Mouse (Mus musculus) forebrain, postnatal 0 days (tissue): ENCODE results near the gene Nos1ap. TPM values are rescaled to one million over a fixed set of nuclear protein-coding genes. Genes with fewer than 3 reads are reported as not detected.

ENCODE experiments used
- ATAC-seq: fragments of 200-750 bp; cut with Nextera tagmentation; 2 replicates; pipeline ENCODE4 v1.8.0; 2017; ENCODE audit warnings: mild to moderate bottlenecking, moderate library complexity
- DNase-seq: peaks from one replicate; pipeline ENCODE4 v3.0.0-alpha.2; 2015
- H3K27ac ChIP-seq: fragments of 300-500 bp; sonication (generic); 2 replicates; pipeline ENCODE4 v1.5.1; 2014; ENCODE audit warnings: low read depth, mild to moderate bottlenecking, antibody characterized with exemption, low read length, moderate library complexity, mixed read lengths
- H3K27me3 ChIP-seq: fragments of 300-500 bp; sonication (generic); 2 replicates; pipeline ENCODE4 v1.6.1; 2014; ENCODE audit warnings: mild to moderate bottlenecking, low read length, mixed read lengths; ENCODE audit not compliant: insufficient read depth
- H3K36me3 ChIP-seq: fragments of 300-500 bp; sonication (generic); 2 replicates; pipeline ENCODE4 v1.6.1; 2014; ENCODE audit warnings: mild to moderate bottlenecking, moderate library complexity; ENCODE audit not compliant: insufficient read depth
- H3K4me1 ChIP-seq: fragments of 300-500 bp; sonication (generic); 2 replicates; pipeline ENCODE4 v1.6.1; 2014; ENCODE audit warnings: antibody characterized with exemption; ENCODE audit not compliant: insufficient read depth
- H3K4me2 ChIP-seq: fragments of 300-500 bp; sonication (generic); 2 replicates; pipeline ENCODE4 v1.6.1; 2014; ENCODE audit warnings: low read depth, mild to moderate bottlenecking, moderate library complexity
- H3K4me3 ChIP-seq: fragments of 300-500 bp; sonication (generic); 2 replicates; pipeline ENCODE4 v1.5.1; 2014; ENCODE audit warnings: low read depth, low read length, mixed read lengths
- H3K9ac ChIP-seq: fragments of 300-500 bp; sonication (generic); 2 replicates; pipeline ENCODE4 v1.6.1; 2014; ENCODE audit warnings: mild to moderate bottlenecking
- H3K9me3 ChIP-seq: fragments of 300-500 bp; sonication (generic); 2 replicates; pipeline ENCODE4 v1.6.1; 2016; ENCODE audit warnings: low read length
- CTCF ChIP-seq: sonication (generic); IDR thresholded peaks from 2 replicates; pipeline ENCODE4 v1.5.1; 2016; ENCODE audit warnings: antibody characterized with exemption, control low read depth, low read depth
- WGBS: fragments of 180-500 bp; shearing (Covaris S2); extraction: QIAGEN DNeasy Blood & Tissue Kit; methylation state at CpG from one replicate; pipeline ENCODE4 v1.1.7; 2014; 5-methylcytosine and 5-hydroxymethylcytosine counted together
- polyA plus RNA-seq: library from polyadenylated mRNA; unstranded; fragments of >200 nt; fragmentation: Nextera tagmentation; extraction: Ambion mirVana; gene quantifications from 2 replicates; pipeline ENCODE4 v1.2.1, GENCODE M21; 2015
- total RNA-seq: library from RNA; depleted of rRNA; stranded (reverse); fragments of >200 nt; gene quantifications from 2 replicates; pipeline ENCODE4 v1.2.3, GENCODE M21; 2014

The Nos1ap gene
- total and polyA plus RNA-seq, 2 experiments from 2014 or later = 12.4 to 14.8 TPM

- no peak overlapping the region for H3K4me3 ChIP-seq
- ATAC-seq = no peak
- DNase-seq = no peak
These were observed 58.4 kb downstream of the Nos1ap start for GRCm38 (mm10) chr1:170531286-170531685.

GRCm38 (mm10) chr1:170530456-170530855 is 59.2 kb downstream of the Nos1ap start:
- TF ChIP-seq CTCF = no peak
- DNase-seq (no peak), ATAC-seq (no peak)
- Histone ChIP-seq H3K27ac (no peak overlapping the region), H3K9me3 (no peaks in the 10 kb centered on the region), H3K36me3 (no peaks in the 10 kb centered on the region), H3K4me2 (no peak overlapping the region), H3K27me3 (no peaks in the 10 kb centered on the region), H3K4me1 (no peaks in the 10 kb centered on the region), H3K9ac (no peak overlapping the region), H3K4me3 (no peak overlapping the region)
- WGBS = 76% methylated on average over 4 of the region's 4 CpGs

More at GRCm38 (mm10) chr1:170531286-170531685, 58.4 kb downstream of the Nos1ap start:
- Histone ChIP-seq H3K4me1 (no peaks in the 10 kb centered on the region), H3K9ac (no peak overlapping the region), H3K27ac (no peak overlapping the region), H3K9me3 (no peaks in the 10 kb centered on the region), H3K36me3 (no peaks in the 10 kb centered on the region), H3K4me2 (no peak overlapping the region), H3K27me3 (no peaks in the 10 kb centered on the region)
- no peak for TF ChIP-seq CTCF
- WGBS = 81% methylated on average over 2 of the region's 2 CpGs

- DNase-seq (no peak), ATAC-seq (no peak)
- Histone ChIP-seq H3K4me1 (no peaks in the 10 kb centered on the region), H3K27ac (no peak overlapping the region), H3K9ac (no peak overlapping the region), H3K27me3 (no peaks in the 10 kb centered on the region), H3K36me3 (no peaks in the 10 kb centered on the region), H3K4me3 (no peak overlapping the region), H3K9me3 (no peaks in the 10 kb centered on the region), H3K4me2 (no peak overlapping the region)
- 15% methylated on average over 5 of the region's 5 CpGs for WGBS
- no peak for TF ChIP-seq CTCF
These were observed 66.8 kb downstream of the Nos1ap start for GRCm38 (mm10) chr1:170522891-170523290.

- H3K9me3 ChIP-seq = no peaks in the 10 kb centered on the region
- ATAC-seq (peak; percentile 37; the same call in 1 of the 2 replicates), DNase-seq (no peak)
- no peak overlapping the region for H3K27ac ChIP-seq
- no peak overlapping the region for H3K4me2 ChIP-seq
- no peak overlapping the region for H3K9ac ChIP-seq
- H3K4me1 ChIP-seq = no peaks in the 10 kb centered on the region
- H3K36me3 ChIP-seq = no peaks in the 10 kb centered on the region
- WGBS = 38% methylated on average over 6 of the region's 6 CpGs
- no peak for TF ChIP-seq CTCF
- H3K4me3 ChIP-seq = no peak overlapping the region
- no peaks in the 10 kb centered on the region for H3K27me3 ChIP-seq
These were observed 68.0 kb downstream of the Nos1ap start for GRCm38 (mm10) chr1:170521520-170522205.

GRCm38 (mm10) chr1:170520206-170520605 is 69.5 kb downstream of the Nos1ap start:
- WGBS = 97% methylated on average over 4 of the region's 4 CpGs
- Histone ChIP-seq H3K9me3 (no peaks in the 10 kb centered on the region), H3K4me3 (no peak overlapping the region), H3K4me1 (no peaks in the 10 kb centered on the region), H3K9ac (no peak overlapping the region), H3K27me3 (no peaks in the 10 kb centered on the region), H3K27ac (no peak overlapping the region), H3K36me3 (no peaks in the 10 kb centered on the region), H3K4me2 (no peak overlapping the region)
- no peak for ATAC-seq
- TF ChIP-seq CTCF = no peak
- DNase-seq = no peak

- Histone ChIP-seq H3K4me2 (no peak overlapping the region), H3K9ac (no peak overlapping the region), H3K4me1 (no peaks in the 10 kb centered on the region), H3K27ac (no peak overlapping the region), H3K36me3 (no peaks in the 10 kb centered on the region), H3K4me3 (no peak overlapping the region), H3K9me3 (no peaks in the 10 kb centered on the region), H3K27me3 (no peaks in the 10 kb centered on the region)
- no peak for DNase-seq
- 90% methylated on average over 7 of the region's 7 CpGs for WGBS
- no peak for ATAC-seq
- no peak for TF ChIP-seq CTCF
These were observed 70.0 kb downstream of the Nos1ap start for GRCm38 (mm10) chr1:170519631-170520030.

- no peak overlapping the region for H3K9ac ChIP-seq
- ATAC-seq (no peak), DNase-seq (no peak)
- WGBS = 89% methylated on average over 6 of the region's 6 CpGs
- no peak for TF ChIP-seq CTCF
- no peaks in the 10 kb centered on the region for H3K27me3 ChIP-seq
- H3K9me3 ChIP-seq = no peaks in the 10 kb centered on the region
- H3K4me2 ChIP-seq = no peak overlapping the region
- H3K36me3 ChIP-seq = no peaks in the 10 kb centered on the region
- no peaks in the 10 kb centered on the region for H3K4me1 ChIP-seq
- no peak overlapping the region for H3K27ac ChIP-seq
- H3K4me3 ChIP-seq = no peak overlapping the region
These were observed 73.5 kb downstream of the Nos1ap start for GRCm38 (mm10) chr1:170516182-170516581.
